Mouse (Mus musculus) natural killer cell, adult 2 months (primary cell): ENCODE results near the gene Hnrnpa0.

ENCODE experiments used
- DNase-seq, 2 experiments: peaks; one replicate each; pipeline ENCODE4 v3.0.0; 2022; ENCODE audit warnings: low spot score in 2 of 2

Gene Hnrnpa0

DNA sequence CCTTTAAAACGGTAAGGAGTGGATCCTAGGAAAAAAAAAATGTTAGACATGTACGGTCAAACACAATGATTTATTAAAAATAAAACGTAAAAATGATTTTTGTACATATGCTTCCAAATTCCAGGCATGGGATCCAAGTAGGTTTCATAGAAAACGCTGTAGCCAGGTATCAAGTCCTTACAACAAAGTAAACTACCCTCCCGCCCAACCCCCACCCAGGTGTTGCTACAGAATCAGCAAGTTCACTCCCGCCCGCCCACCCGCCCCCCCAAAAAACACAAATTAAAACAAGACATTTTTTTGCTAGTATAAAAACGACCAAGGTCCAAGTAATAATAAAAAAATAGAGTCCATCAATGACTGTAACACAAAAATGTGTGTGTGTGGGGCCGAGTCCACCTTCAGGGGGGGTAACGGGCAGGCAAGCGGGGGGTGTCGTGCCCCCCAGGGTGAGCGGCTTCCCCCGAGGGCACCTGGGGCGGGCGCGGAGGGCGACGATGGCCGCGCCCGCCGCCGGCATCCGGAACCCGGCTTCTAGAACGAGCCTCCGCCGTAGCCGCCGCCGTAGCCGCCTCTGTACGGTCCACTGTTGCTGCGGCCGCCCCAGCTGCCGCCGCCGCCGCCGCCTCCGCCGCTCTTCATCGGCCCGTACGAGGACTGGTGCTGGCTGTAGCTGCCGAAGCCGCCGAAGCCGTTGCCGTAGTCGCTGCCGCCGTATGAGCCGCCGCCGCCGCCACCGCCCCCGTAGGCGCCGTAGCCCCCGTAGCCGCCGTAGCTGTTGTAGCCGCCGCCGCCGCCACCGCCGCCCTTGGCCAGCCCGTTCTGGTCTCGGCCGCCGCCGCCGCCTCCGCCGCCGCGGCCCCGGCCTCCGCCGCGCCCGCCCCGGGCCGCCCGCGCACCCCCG is 1.2 kb downstream of the Hnrnpa0 start:
- peak in 1 of 2 experiments; percentile 25 for DNase-seq

DNA sequence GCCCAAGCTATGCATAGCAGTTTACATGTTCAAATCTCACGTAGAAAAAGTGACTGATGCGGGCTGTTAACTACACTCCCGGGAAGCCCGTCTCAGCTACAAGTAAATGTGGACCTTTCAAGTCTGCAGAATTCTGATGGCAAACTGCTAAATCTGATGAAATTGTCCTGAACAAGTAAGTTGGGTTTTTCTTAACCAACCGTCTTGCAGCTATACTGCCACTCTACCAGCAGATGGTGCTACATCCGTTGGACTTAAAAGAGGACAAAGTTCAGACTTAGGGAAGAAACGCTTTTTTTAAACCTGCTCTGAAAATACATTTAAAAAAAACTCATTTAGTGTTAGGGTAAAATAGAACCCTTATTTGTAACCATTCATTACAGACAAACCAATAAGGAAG is 2.2 kb downstream of the Hnrnpa0 start:
- peak; percentile 56 to 62 for DNase-seq

DNA sequence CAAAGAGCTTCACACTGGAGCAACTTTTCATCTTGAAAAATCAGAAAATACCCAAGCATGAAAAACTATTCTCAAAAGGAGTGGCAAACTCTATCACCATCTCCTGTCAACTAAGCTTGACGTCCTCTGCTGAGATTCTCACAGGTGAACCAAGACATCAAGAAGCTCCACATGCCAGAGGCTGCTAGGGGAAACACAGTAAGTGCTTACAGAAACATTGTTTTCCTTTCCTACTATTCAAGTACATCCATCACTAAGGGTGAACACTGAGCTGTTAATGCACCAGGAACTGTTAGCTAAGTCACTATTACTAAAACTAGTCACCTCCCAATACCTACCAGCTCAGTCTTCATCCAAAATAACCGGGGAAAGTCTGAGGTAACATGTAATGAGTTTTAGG is 3.4 kb downstream of the Hnrnpa0 start:
- no peak for DNase-seq

DNA sequence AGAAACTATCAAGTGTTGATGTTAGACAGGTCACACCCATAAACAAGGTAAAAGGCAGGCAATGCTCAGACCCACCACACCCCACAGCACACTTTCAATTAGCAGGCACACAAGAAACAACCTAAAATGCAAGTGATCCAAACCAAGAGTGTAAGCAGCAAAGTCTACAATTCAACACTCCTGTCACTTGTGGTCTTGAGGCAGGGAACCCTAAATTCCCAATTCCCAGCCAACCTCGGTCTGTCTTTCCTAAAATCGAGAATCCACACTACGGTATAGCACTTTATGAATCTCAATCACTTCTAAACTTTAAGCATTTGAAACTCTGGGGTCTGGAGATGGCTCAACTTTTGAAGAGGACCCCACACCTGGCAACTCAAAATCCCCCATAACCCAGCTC is 4.1 kb downstream of the Hnrnpa0 start:
- no peak for DNase-seq

DNA sequence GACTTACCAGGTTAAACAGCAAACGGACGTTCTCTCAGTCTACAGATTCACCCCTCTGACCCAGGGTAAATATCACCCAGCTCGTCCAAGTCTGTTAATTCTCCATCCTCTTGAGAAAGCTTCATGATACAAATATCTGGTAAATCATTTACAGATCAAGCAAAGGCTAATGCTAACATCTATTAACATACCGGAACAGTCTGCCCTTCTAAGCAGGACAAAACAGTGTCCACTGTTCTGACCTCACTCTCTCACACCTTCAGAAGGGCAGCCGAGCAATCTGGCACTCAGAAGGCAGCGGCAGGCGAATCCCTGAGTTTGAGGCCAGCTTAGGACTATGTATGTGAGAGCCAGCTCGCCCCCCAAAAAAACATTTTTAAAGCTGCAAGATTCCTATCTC is 5.0 kb downstream of the Hnrnpa0 start:
- no peak for DNase-seq

DNA sequence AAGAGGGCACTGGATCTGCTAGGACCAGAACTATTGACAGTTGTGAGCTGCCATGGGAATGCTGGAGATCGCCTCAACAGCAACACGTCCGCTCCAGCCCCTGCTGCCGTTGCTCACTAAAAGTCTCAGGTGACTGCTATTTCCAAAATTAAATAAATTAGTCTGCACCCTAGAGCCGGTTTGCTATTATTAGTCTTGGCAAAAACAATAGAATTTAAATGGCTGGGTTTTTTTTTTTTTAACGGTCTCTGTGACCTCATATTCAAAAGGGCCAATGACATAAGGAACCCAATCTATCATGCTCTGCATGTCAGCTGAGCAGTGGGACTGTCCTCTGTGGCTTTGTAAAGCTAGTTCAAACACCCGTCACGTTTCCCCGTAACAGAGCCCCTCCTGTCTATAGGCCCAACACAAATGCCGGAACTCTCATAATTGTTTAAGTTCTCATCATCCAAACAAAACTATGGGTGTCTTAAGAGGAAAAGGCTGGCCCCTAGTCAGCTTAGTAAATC is 5.5 kb downstream of the Hnrnpa0 start:
- no peak for DNase-seq

DNA sequence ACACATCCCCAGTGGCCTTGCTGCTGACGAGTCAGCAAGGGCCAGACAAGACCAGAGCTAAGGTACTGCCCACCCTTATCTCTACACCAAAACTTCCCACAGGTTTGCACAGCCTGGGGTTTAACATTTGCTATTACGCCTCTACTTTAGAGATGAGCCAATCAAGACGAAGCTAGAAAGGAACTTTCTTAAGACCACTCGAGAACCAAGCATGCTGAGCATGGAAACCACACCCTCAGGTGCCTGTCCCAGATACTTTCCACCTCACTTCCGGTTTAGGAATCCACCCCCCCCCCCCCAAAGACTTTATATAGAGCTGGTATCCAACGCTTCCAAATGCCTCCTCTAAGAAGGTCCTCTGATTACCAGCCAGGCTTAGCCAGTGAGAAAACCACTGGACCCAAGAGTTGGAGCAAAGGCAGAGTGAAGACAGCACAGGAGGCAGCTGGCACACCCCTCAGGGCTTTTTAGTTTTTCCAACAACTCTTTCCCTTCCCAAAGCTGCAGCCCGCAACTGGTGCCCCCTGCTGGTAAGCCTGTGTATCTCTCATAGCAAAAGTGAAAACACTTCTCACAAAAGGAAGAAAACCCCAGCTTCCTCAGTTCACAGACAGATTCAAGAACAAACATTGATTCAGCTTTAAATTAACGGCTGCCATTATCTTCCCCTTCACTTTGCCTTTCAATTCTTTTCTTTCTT is 10.9 kb downstream of the Hnrnpa0 start:
- peak; percentile 33 to 65 for DNase-seq

DNA sequence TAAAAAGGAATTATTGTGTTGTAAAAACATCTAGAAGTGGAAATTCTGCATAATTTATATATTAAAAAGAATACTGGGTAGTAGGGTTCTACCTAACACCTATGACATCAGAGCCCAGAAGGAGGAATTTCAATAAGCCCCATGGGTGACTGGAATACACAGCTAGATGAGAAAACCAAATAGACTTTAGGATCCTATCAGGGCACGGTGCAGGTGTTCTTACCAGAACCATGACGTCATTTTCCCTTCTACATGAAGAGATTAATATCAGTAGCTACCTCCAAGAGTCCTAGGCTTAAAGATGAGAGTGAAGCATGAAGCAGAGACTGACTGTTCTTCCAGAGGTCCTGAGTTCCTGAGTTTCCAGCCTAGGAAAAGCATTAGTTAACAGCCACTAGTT is 11.6 kb downstream of the Hnrnpa0 start:
- no peak for DNase-seq

DNA sequence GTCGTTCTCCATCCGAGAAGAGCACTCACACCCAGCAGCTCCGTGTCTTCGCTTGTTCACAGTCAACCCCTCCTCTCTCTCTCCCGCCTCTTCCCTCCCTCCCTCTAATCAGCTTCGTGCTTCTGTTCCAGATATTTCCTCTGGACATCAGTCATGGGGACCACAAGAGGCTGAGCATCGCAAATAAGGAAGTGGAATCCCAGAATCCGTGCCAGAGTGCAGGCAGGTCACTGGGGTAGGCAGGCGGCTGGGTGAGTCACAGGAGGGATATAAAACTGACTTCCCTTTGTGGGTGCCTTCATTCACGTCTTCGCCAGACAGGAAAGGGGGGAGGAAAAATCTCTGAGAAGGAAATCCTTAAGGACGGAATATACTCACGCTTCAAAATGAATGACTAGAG is 13.1 kb downstream of the Hnrnpa0 start:
- no peak for DNase-seq

DNA sequence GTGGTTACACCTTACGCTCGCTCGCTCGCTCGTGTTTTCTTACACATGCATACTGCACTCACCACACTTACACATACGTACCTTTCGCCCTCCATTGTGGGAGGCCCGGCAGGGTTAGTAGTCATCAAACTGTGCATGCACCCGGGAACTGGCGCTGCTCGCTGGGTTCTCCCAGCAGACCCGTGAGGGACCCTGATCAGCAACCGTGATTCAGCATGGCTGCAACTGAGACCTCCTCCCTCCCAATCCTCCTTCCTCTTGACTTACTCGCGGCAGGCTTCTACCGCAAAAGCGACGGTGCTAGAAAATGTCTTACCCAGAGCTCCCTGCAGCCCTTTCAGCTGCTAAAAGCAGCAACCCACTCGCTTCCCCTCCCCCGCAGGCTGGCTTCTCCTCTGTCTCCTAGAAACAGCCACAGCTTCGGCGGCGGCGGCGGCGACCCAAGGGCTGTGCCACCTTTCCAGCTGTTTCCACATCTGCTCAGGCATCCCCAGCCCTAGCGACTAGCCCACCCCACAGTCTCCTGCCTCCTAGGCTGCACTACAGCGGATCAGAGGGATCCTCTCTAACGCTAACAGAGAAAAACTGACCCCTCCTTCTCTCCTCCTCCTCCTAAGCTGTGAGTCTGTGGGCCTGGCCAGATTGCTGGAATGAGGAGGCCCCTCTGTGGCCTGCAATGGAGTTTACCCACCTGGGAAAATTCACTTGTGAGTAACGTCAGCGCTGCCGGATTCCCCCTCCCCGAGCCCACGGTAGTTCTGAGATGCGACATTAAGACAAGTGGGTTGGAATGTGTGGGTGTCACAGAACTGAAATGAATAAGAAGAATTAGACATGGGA is 15.1 kb downstream of the Hnrnpa0 start, which contains the start of gene Klhl3:
TSS of gene Klhl3 (minus strand) at position 532 of the 840 bp plus-strand sequence.
- peak; percentile 27 to 40 for DNase-seq

DNA sequence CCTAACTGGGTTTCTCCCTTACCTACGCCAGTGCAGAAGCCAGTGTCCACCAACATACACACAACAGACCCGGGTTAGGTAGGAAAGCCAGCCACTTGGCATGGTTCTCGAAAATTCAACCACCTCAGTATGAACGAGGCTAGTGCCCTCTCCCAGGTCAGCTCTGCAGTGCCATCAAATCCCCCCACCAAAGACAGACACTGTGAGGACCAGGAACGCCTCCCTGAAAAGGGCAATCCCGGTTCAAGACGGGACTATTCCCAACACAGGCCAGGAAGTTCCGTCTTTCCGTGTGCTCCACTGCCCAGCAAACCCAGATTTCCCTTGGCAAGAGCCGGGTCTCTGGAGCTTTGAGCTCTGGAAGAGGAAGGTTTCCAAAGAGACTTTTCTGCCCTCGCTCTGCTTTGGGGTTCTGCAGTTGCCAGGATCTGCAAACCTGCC is 15.7 kb downstream of the Hnrnpa0 start:
- no peak for DNase-seq

DNA sequence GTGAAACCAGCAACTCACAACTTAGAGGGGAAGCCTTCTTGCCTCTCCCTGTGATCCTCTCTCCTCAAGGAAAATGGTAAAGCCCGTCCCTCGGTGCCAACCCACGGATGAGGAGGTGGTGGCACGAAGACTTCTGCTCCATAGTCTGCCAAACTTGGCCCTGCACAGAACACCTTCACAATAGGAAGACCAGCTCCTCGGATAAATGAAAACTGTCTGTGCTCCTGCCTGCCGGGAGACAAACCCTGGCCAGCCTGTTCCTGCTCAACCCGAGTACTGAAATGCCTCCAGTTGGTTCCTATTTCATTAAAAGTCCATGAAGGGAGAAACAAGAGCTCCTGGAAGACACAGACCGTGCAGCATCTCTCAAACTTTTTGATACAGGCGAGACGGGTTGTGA is 16.2 kb downstream of the Hnrnpa0 start:
- DNase-seq: no peak

DNA sequence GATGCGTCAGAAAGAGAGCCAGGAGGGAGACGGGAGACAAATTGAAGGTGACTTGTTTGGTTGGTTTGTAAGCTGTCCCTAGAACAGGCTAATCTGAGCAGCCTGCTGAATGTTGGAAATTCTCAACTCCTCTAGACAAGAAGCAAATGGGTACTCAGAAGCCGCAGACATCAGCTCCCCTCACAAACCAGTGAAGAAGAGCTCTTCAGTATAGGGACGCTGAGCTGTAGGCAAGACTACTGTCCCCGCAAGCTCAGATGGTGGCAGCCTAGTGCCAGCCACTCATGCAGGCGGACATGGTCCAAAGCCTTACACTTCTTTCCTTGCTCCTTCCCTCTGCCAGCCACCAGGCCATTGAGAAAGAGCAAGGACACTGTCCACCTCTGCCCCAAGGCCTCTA is 17.1 kb downstream of the Hnrnpa0 start:
- DNase-seq: no peak

DNA sequence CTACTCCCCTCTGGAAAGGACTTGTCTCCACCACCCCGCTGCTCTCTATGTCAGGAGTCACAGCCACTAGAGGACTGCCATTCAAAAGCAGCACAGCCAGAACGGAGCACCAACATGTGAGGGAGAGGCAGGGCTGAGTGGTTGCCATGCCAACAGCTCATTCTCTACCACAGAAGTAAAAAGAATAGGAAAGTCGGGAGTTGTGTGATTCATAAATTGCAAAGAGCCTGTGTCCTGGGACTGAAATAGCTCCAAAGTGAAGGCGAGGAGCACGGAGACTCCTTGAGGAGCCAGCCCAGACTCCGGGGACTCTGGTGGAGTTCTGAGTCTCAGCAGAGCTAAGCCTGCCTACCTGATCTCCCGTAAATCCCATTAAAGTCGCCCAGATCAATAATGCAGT is 37.7 kb downstream of the Hnrnpa0 start:
- no peak for DNase-seq

DNA sequence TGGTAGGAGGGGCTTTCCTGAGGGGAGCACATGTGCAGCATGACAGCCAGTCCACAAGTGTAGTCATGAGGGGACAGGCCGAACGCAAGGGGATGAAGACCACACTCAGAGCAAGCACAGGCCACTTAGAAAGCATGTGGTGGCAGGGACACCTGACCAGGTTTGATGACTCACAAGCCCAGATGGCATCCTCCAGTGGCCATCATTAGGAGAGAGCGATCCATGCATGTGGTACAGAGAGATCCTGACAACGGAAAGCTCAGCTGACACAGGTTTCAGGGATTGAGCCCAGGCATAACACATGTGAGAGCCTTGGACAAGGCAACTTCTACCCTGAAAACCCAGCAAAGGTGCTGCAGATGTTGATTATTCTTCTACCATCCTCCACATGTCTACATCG is 44.0 kb downstream of the Hnrnpa0 start:
- no peak for DNase-seq

DNA sequence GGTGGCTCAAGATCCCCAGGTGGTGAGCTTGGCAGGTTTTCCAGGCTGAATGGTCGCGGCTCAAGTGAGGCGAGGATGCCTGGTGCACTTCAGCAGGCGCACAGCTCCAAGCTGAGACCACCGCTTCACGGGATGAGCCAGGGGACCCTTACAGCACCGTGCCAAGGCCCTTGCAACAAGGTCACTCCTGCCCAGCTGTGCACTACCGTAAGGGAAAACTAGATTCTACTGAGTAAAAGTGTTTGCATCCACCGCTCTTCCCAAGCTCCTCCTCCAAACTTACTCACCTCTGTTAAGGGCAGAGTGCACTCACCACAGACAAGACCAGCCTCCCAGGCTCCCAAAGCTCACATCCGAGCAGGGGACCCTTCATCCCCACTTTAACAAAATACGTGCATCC is 44.8 kb downstream of the Hnrnpa0 start:
- DNase-seq: no peak

DNA sequence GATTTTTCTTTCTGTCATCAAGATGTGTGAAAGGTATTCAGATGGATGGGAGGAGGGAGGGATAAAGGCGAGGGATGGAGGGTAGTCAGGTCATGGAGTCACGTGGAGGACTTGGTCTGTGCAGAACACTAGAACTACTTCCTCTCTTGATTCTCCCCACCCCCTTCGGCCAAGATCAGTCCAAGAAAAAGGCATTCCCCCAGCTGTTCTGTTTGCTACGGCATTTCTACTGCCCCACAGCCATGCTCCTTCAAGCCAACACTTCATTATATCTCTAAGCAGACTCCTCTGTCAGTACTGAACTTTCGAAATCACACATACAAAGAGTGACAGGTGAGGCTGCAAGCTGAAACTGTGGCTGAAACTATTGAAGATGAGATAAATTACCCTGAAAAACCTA is 45.3 kb downstream of the Hnrnpa0 start:
- DNase-seq: no peak

DNA sequence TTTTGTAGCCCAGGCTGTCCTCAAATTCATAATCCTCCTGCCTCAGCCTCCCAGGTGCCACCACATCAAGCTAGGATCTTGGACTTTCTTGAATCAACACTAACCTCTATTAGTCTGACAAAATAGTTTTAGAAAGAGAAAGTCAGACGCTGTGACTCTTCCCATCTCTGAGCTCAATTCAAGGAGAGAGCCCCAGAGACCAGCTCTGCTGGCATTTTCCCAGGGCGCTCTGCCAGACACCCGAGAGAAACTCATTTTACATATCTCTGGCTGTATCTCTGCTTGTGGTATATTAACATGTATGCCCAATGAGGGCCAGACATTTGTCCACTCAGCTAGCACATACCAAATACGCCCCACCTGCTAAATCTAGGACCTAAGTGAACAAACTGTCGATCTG is 50.0 kb downstream of the Hnrnpa0 start:
- DNase-seq: no peak
